Mouse (Mus musculus) limb, embryonic 13.5 days (tissue): ENCODE results near the gene Rbm44. TPM values are rescaled to one million over a fixed set of nuclear protein-coding genes. Genes with fewer than 3 reads are reported as not detected.

Source experiments
- ATAC-seq: fragments of 200-750 bp; cut with Nextera tagmentation; 2 replicates; pipeline ENCODE4 v1.8.0; 2017; ENCODE audit warnings: low read depth, moderate number of reproducible peaks, moderate TSS enrichment; ENCODE audit not compliant: low FRiP score
- H3K27ac ChIP-seq: fragments of 300-500 bp; sonication (generic); 2 replicates; pipeline ENCODE4 v1.5.1; 2015; ENCODE audit warnings: inconsistent platforms, mild to moderate bottlenecking, moderate library complexity
- H3K27me3 ChIP-seq: fragments of 300-500 bp; sonication (generic); 2 replicates; pipeline ENCODE4 v1.6.1; 2015; ENCODE audit warnings: mild to moderate bottlenecking, inconsistent platforms
- H3K36me3 ChIP-seq: fragments of 300-500 bp; sonication (generic); 2 replicates; pipeline ENCODE4 v1.6.1; 2015; ENCODE audit warnings: inconsistent platforms, mild to moderate bottlenecking, moderate library complexity
- H3K4me1 ChIP-seq: fragments of 300-500 bp; sonication (generic); 2 replicates; pipeline ENCODE4 v1.6.1; 2015; ENCODE audit warnings: inconsistent platforms
- H3K4me2 ChIP-seq: fragments of 300-500 bp; sonication (generic); replicated peaks from 2 replicates; pipeline ENCODE4 v1.6.1; 2015; ENCODE audit warnings: inconsistent platforms, mild to moderate bottlenecking, moderate library complexity
- H3K4me3 ChIP-seq: fragments of 300-500 bp; sonication (generic); 2 replicates; pipeline ENCODE4 v1.5.1; 2015; ENCODE audit warnings: moderate library complexity, mild to moderate bottlenecking, inconsistent platforms
- H3K9ac ChIP-seq: fragments of 300-500 bp; sonication (generic); 2 replicates; pipeline ENCODE4 v1.6.1; 2015; ENCODE audit warnings: mild to moderate bottlenecking, inconsistent platforms
- H3K9me3 ChIP-seq: fragments of 300-500 bp; sonication (generic); 2 replicates; pipeline ENCODE4 v1.6.1; 2016; ENCODE audit warnings: inconsistent platforms
- WGBS: fragments of 180-500 bp; shearing (Covaris S2); methylation state at CpG from one replicate; pipeline ENCODE4 v1.1.7; 2015; 5-methylcytosine and 5-hydroxymethylcytosine counted together
- polyA plus RNA-seq: library from polyadenylated mRNA; unstranded; fragments of >200 nt; fragmentation: Nextera tagmentation; extraction: Ambion mirVana; gene quantifications from 2 replicates; pipeline ENCODE4 v1.2.1, GENCODE M21; 2015

The Rbm44 gene
- polyA plus RNA-seq, 1 experiment from 2014 or later: 0.88 TPM

DNA sequence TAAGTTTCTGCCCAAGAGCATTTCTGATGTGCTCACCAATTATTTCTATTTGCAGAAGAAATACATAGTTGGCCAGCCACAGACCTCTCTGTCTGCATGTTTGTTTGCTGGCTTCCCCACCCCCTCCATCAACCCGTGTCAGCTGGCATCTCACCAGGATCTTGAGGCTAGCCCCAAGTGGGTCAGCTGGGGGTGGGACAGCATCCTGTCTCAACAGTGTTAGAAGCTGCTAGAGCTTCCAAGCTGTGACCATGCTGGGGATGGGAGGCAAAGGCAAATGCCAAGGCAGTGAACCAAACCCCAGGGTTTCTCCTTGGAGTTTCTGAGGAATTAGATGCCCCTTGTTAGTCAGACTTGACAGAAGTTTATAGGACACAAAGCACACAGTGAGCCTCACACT is 71.1 kb downstream of the Rbm44 start:
- Histone ChIP-seq H3K27me3 (no peaks in the 10 kb centered on the region), H3K27ac (no peak overlapping the region), H3K4me3 (no peak overlapping the region), H3K4me2 (no peak overlapping the region), H3K4me1 (peaks cover 10% of the 10 kb centered on the region; the same call in 1 of the 2 replicates), H3K9ac (no peak overlapping the region), H3K9me3 (no peaks in the 10 kb centered on the region), H3K36me3 (no peaks in the 10 kb centered on the region)
- WGBS: 58% methylated on average over 1 of the region's 1 CpGs
- no peak for ATAC-seq

DNA sequence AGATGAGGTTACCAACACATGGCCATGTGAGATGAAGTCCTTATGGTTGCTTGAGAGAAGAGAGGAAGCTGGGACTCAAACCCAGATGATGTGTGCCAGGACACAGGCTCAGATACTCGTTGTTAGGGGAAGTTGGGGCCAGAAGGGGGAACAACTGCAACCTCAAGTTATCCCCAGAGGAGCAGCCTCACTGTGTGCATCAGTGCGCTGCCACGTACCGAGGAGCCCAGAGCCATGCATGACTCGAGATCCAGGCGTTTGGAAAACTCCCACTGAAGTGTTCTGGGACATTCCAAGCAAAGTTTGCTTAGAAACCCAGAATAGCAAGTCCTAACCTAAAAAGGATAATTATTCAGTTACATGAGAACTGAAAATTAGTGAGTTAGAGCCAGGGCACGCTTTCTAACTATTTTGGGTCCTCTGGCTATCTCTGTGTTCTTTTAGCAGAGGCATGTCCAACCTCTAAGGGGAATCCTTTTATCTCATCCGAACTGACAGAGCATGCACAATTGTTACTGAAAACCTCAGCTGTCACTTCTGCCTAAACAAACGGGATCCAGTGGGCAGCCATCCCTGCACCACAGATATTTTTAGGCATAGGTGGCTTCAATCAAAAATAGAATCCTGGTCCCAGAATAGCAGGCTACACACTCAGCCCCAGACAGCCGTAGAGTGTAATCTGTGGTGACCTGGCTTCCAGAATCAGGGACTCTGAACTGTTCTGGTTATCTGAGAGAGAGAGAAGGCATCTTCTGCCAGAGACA is 71.8 kb downstream of the Rbm44 start:
- Histone ChIP-seq H3K9ac (no peak overlapping the region), H3K27ac (no peak overlapping the region), H3K9me3 (no peaks in the 10 kb centered on the region), H3K4me3 (no peak overlapping the region), H3K4me2 (no peak overlapping the region), H3K27me3 (no peaks in the 10 kb centered on the region), H3K36me3 (no peaks in the 10 kb centered on the region), H3K4me1 (peaks cover 5% of the 10 kb centered on the region; the same call in 1 of the 2 replicates)
- no peak for ATAC-seq
- 68% methylated on average over 10 of the region's 10 CpGs for WGBS

DNA sequence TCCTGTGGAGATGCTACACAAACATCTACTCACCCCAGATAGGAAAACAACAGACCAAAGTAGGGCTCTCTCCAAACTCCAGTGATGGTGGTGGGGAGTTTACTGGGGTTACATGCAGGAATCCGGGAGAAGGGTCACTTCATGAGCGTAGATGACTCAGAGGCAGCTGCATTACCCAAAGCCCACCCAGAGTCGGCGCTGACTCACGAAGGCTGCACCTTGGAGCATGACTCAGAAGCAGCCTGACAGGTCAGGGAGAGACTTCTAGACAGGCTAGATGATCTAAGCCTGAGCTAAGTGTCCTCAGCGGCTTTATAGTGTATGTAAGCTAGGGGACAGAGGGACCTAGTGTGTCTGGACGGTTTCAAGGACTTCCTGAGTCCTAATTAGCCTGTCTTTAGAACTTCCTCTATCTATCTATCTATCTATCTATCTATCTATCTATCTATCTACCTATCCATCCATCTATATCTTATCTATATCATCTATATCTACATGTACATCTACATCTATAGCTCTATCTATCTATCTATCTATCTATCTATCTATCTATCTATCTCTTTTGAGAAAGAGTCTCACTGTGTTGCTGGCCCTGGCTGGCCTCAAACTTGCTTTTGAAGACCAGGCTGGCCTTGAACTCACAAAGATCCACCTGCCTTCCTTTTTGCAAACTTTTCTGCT is 74.9 kb downstream of the Rbm44 start:
- Histone ChIP-seq H3K27me3 (no peaks in the 10 kb centered on the region), H3K9ac (no peak overlapping the region), H3K4me3 (no peak overlapping the region), H3K36me3 (no peaks in the 10 kb centered on the region), H3K4me2 (no peak overlapping the region), H3K27ac (no peak overlapping the region), H3K4me1 (no peaks in the 10 kb centered on the region), H3K9me3 (no peaks in the 10 kb centered on the region)
- no peak for ATAC-seq
- 85% methylated on average over 7 of the region's 7 CpGs for WGBS

DNA sequence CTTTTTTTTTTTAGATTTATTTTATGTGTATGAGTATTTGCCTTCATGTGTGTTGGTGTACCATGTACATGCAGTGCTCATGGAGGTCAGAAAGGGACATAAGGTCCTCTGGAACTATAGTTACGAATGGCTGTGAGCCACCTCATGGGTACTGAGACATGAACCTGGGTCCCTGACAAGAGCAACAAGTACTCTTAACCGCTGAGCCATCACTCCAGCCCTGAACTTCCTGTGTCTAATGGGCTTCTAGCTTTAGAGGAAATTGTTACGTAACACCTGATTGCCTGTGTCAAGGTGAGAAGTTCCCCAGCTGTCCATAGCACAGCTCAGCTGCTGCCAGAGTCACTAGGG is 75.4 kb downstream of the Rbm44 start:
- Histone ChIP-seq H3K9ac (no peak overlapping the region), H3K27me3 (no peaks in the 10 kb centered on the region), H3K4me1 (no peaks in the 10 kb centered on the region), H3K4me2 (no peak overlapping the region), H3K27ac (no peak overlapping the region), H3K9me3 (no peaks in the 10 kb centered on the region), H3K4me3 (no peak overlapping the region), H3K36me3 (no peaks in the 10 kb centered on the region)
- ATAC-seq: no peak
- WGBS: 83% methylated on average over 3 of the region's 3 CpGs

Other genes with a start within 250 kb of the Rbm44 start
- 0.37 and 0.87 TPM in 2 replicates for gene Mlph, start 230.0 kb upstream of the Rbm44 start, polyA plus RNA-seq
- not detected in 2 replicates for gene Prlh, start 192.0 kb upstream of the Rbm44 start, polyA plus RNA-seq
- 0.69 and 1.0 TPM in 2 replicates for gene Rab17, start 175.4 kb upstream of the Rbm44 start, polyA plus RNA-seq
- 35.7 and 37.1 TPM in 2 replicates for gene Lrrfip1, start 146.4 kb upstream of the Rbm44 start, polyA plus RNA-seq
- 2.7 and 3.1 TPM in 2 replicates for gene Ramp1, start 34.7 kb downstream of the Rbm44 start, polyA plus RNA-seq
- gene Ube2f, start 105.2 kb downstream of the Rbm44 start, polyA plus RNA-seq: 62.7 and 68.1 TPM in 2 replicates
- gene Scly, start 153.2 kb downstream of the Rbm44 start, polyA plus RNA-seq: 11.9 and 14.0 TPM in 2 replicates
- 0.04 and 0.05 TPM in 2 replicates for gene Espnl, start 177.0 kb downstream of the Rbm44 start, polyA plus RNA-seq
- gene Klhl30, start 205.9 kb downstream of the Rbm44 start, polyA plus RNA-seq: 1.6 and 1.8 TPM in 2 replicates
- 2.0 and 2.1 TPM in 2 replicates for gene Erfe, start 221.3 kb downstream of the Rbm44 start, polyA plus RNA-seq